In genomic region chr9:100993937-100994336, GRCm38 (mm10) we compare ENCODE assay signal across 23 mouse cellular contexts.
"Had no signal": no experiment of that assay in that cellular context is flagged by ENCODE, and none has a peak within 500 bp of the region (broad histone marks: within the 10 kb centered on the region; RNA-seq: fewer than 3 reads in every experiment).

No protein-coding gene starts in this region.

- DNase-seq: forebrain, postnatal 0 days; gastrocnemius, postnatal 14 days; gastrocnemius, postnatal 36 days; heart, adult 11 months; heart, adult 2 months; heart, postnatal 14 days; heart, postnatal 36 days; kidney, adult 18-20 months; kidney, adult 8-10 months; kidney, postnatal 10 days; kidney, postnatal 25 days; kidney, postnatal 4 days had no signal

- H3K4me3 ChIP-seq: heart, adult 2 months; heart, embryonic 13.5 days; heart, embryonic 15.5 days; hindbrain, embryonic 13.5 days; hindbrain, embryonic 15.5 days; intestine, embryonic 15.5 days; layer of hippocampus, adult 2 months; left cerebral cortex, adult 2 months; limb, embryonic 10.5 days; limb, embryonic 12.5 days had no signal

- H3K27ac ChIP-seq: heart, adult 2 months; heart, embryonic 13.5 days; heart, embryonic 15.5 days; hindbrain, embryonic 13.5 days; hindbrain, embryonic 15.5 days; hindbrain, postnatal 0 days; intestine, embryonic 15.5 days; layer of hippocampus, adult 2 months; left cerebral cortex, adult 2 months; limb, embryonic 10.5 days; limb, embryonic 12.5 days had no signal

- ATAC-seq: forebrain, postnatal 0 days; hindbrain, postnatal 0 days; intestine, embryonic 15.5 days; intestine, postnatal 0 days had no signal

- H3K4me1 ChIP-seq: heart, embryonic 13.5 days; heart, embryonic 15.5 days; hindbrain, embryonic 13.5 days; hindbrain, embryonic 15.5 days; intestine, embryonic 15.5 days; limb, embryonic 10.5 days; limb, embryonic 12.5 days had no signal

- H3K27me3 ChIP-seq: heart, embryonic 13.5 days; heart, embryonic 15.5 days; hindbrain, embryonic 13.5 days; hindbrain, embryonic 15.5 days; intestine, embryonic 15.5 days; limb, embryonic 12.5 days had no signal
